Mouse (Mus musculus): ENCODE measurements around the gene Insl3. TPM values are rescaled to one million over a fixed set of nuclear protein-coding genes. Genes with fewer than 3 reads are reported as not detected.

Insl3 gene
- 1 to 10 TPM; 5.0 to 7.0 TPM for total RNA-seq (2021)
- long read RNA-seq, experiment 1, result 0 reads
- long read RNA-seq, experiment 2, result 0 reads

DNA sequence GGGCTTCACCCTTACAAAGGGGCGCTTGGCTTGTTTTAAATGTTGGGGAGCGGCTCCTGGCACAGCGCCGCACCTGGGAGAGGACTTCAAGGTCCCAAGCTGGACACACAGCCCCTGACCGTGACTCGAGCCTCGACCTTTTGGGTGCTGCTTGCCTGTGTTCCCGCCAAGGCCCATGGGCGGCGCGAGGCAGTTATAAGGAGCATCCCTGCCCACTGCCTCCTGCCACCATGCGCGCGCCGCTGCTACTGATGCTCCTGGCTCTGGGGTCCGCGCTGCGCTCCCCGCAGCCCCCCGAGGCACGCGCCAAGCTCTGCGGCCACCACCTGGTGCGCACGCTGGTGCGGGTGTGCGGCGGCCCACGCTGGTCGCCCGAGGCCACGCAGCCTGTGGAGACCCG, at the start of gene Insl3:
Gene Insl3, plus strand, starts transcription at position 187 of the 400 bp plus-strand sequence.
- no peak for DNase-seq
- intact Hi-C loops (cut with DNase I), result no loop called here

DNA sequence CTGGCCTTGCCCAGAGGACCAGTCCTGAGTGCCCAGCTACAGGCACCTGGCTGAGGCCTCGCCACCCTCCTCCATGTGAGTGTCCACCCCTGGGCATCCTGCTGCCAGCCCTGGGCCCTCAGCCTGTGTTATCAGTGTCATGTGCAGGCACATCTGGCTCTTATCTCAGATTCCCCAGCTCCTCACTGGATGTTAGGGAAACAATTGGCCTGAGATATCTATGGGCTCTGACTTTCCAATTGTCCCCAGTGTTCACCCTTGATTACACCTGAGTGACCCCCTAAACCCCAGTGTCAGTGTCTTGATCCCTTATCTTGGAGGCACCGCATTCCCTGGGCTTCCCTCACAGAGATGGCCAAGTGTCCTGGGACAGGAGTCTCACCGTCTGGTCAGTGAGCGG, 49.7 kb upstream of the Insl3 start:
- intact Hi-C loops (cut with DNase I), result no loop called here
- no peak for DNase-seq

DNA sequence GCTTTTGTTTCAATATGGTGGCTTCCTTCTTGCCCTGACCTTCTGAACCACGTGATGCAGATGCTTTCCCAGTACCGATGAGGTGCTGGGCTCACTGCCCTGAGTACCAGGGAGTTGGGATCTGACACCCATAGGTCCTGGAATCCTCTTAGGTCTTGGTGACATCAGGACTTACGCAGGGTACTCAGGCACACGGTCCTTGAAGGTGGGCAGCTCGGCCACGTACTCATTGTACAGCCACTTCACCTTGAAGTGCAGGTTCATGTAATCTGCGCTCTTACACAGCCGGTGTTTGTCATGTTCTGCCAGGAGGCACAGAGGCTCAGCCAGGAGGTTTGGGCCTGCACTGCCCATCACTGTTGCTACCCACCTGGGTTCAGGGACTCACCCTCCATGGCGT, 43.5 kb upstream of the Insl3 start:
- DNase-seq, result no peak
- intact Hi-C loops (cut with DNase I), result no loop called here

DNA sequence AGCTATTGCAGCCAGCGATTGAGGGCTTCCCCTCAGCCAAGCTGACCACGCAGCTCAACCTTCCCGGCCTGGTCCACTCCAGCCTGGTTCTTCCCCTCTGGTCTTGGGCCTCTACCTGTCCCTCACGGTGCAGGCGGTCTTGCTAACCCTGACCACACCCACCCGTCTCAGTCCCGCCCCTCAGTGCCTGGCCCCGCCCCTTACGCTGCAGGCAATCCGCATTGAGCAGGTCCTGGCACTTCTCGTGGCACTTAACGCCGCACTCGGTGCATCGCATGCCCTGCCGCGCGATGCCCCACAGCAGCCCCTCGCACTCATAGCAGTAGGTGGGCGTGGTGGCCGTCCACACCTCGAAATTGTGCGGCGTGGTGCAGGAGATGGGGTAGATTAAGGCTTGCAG, 34.4 kb upstream of the Insl3 start:
- no peak for DNase-seq
- intact Hi-C loops (cut with DNase I), result no loop called here

DNA sequence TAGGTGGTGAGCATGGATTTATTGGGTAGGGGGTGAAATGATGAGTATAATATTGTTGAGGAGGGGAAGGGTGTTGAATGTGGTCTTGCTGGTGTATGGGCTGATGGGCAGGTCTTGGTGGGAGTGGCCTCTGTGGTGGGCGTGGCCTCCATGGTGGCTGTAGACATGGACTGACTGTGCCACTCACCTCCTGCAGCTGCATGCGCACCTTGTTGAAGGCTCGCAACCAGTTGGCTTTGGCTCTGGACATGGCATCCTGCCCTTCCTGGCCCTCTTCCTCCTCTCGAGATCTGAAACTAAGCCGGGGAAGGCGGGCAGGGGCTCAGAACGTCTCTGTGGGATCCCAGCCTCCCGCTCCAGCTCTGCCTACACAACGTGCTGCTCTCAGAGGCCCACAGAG, 31.2 kb upstream of the Insl3 start:
- DNase-seq, result no peak
- intact Hi-C loops (cut with DNase I), result no loop called here

DNA sequence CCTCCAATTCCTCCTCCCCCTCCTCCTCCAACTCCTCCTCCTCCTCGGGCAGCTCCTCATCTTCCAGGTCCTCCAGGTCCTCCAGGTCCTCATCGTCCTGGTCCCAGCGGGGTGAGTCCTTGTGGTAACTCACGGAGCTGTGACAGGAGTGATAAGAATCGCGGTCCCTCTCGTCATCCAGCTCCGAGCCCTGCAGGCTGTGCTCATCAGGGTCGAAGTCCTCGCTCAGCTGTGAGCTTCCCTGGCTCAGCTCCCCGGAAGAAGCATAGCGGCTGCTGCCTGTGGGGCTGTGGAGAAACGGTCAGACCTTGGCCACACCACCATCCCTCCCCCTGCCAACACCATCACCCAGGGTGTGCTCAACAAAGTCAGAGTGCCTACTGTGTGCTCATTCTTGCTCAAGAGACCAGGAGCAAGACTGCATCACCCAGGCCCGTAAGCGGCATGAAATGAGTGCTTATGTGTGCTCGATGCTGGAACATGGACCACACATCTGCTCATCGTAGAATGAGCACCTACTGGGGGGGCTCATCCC, 30.4 kb upstream of the Insl3 start:
- intact Hi-C loops (cut with DNase I), result no loop called here

DNA sequence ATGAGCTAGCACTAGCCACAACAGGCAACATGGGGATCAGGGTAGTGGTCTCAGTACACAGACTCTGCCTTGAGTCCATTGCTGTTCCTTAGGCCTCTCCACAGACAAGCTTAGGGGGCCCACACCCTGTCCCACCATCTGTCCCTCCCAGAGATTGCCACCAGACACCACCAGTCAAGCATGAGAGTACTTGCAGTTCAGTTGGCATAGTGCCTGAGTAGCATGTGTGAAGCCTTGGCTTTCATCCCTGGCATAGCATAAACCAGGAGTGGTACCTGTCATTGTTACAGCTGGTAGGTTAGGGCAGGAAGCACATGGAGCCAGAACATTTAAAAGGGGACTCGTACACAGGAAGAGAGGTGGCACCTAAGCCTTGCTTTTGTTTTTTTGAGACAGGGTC, 29.3 kb upstream of the Insl3 start:
- intact Hi-C loops (cut with DNase I), result loop anchor here (1.0 to 5.0 kb wide), 4 partner anchors 47 to 217 kb away; partner anchors contain the start of genes Colgalt1 and Fam129c
- no peak for DNase-seq

More for the DNA sequence above, 30.4 kb upstream of the Insl3 start:
- DNase-seq, result no peak

DNA sequence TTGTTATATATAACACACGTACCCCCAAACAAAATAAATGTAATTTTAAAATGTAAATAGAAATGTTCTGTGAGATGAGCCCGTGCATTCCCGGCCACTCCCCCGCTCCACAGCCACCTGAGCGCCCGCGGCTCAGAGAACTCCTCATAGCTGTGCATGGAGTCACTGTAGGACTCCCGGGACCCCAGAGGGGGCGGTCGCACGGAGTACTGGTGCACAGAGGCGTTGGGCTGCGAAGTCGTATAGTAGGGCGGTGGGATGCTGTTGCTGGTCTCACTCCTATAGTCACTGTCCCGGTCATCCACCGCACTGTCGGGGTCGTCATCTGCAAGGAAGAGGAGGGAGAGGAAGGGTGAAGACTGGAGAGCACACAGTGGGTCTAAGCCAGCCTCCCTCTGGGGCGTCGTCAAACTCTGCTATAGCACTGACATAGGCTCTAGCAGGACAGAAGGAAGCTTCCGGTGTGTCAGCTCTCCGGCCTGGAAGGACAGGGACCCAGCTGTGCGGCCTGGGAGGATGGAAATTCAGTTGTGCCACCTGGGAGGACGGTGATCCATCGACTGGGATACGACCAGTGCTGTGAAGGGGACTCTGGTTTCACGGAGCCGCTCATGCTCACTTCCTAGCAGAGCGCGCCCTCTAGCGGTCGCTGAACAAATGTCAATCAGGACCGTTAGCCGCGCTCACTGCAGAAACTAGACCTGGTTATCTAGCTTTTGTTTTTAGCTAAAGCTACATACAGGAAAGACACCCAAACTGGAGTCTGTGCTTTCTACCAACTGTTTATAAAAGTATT, 28.5 kb upstream of the Insl3 start:
- intact Hi-C loops (cut with DNase I), result loop anchor here (1.0 to 5.0 kb wide), 4 partner anchors 48 to 218 kb away; partner anchors contain the start of genes Colgalt1 and Fam129c
- peak; percentile 89 to 93 for DNase-seq

DNA sequence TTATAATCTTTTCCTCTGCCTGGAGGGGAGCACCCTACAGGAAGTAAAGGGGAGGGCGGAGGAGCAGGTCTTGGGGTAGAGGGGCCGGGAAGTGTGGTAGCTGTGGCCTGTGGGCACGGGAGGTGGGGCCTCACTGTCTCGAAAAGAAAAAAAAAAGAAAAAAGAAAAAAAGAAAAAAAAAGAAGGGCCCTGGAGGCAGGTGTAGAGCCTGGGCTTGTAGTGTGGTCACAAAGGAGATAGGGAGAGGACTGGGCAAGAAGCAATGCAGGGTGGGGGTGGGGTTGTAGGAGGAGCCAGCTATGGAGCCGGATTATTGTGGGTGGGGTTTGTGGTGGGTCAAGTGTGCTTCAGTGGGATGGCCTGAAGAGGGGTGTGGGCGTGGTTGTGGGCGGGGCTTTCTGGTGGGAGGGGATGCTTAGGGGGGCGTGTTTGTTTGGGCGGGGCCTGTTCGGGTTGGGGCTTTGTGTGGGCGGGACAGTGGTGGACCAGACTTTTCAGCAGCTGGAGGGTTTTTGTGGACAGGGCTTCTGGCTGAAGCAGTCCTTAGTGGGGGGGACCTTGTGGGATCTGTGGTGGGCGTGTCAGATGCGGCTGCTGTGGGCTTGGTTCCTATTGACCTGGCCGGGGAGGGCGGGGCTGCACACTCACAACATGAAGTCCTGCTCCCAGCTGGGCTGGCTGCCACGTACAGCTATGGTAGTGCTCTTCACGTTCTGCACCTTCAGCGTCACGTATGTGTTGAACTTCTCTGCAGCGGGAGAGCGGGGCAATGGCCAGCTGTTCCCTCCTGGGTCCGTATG, 23.5 kb upstream of the Insl3 start:
- peak; percentile 35 to 67 for DNase-seq

DNA sequence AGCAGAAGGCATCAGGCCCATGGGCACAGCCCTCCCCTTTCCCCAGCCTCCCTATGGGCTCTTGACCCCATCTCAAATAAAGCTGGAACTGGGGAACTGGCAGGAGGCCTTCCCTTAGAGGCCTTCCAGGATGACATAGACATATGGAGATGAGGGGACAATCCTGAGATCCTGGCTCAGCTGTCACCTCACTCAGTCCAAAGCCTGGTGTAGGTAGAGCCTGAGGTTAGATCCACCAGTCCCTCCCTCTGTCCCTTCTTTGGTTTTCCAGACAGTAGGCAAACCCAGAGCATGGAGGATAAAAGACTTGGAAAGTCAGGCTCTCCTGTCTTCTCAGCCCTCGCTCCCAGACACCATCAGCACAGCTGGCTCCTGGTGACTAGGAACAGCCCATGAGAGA, 22.2 kb upstream of the Insl3 start:
- intact Hi-C loops (cut with DNase I), result no loop called here
- no peak for DNase-seq

More for the DNA sequence above, 23.5 kb upstream of the Insl3 start:
- intact Hi-C loops (cut with DNase I), result no loop called here

DNA sequence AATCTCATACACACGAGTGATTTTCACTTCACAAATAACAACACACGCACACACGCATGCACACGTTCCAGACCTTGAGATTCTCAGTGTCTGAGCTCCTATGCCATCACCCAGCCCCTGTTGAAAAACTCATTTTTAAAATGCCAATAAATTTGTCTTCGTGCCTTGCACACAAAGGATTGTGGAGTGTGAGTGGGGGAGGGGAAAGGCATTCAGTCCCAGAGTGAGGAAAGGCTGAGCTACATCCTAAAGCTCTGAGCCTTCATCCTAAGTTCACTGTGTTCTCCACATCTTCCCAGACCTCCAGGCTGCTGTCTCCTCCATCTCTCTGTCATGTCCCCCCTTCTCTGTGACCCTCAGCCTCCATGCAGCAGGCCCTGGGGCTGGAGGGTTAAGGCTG, 21.8 kb upstream of the Insl3 start:
- intact Hi-C loops (cut with DNase I), result no loop called here
- no peak for DNase-seq

DNA sequence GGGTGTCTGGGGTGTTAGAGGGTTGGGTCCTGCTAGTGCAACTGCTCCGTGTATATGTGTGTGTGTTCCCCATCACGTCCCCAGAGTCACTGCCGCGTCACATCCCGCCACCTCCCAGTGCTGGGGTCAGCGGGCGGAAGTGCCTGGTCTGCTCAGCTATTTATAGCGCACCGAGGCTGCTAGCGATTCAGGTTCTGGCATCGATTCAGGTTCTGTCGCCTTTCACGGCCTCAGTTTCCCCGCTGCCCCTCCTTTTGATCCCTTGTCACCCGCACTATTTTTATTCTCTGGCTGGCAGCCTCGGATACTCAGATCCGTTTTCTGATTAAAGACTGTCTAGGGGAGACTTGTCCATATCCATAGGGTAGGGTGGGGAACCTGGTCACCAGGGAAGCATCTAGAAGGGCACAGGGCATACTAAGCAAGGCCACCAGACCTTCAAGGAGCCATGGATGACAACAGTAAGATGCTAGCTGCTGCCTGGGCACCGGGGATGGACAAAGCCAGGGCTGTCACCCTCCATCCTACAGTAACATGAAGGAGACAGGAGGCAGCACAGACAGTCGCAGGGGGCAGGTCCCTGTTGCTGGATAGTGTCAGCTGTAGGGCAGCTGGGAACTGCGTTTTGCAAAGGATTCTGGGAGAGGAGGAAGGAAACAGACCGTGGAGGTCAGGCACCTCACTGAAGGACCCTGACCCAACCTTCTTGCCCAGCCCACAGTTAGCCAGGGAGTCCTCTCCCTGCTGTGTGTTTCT, 20.6 kb upstream of the Insl3 start:
- intact Hi-C loops (cut with DNase I), result no loop called here
- DNase-seq, result peak; percentile 65 to 71

DNA sequence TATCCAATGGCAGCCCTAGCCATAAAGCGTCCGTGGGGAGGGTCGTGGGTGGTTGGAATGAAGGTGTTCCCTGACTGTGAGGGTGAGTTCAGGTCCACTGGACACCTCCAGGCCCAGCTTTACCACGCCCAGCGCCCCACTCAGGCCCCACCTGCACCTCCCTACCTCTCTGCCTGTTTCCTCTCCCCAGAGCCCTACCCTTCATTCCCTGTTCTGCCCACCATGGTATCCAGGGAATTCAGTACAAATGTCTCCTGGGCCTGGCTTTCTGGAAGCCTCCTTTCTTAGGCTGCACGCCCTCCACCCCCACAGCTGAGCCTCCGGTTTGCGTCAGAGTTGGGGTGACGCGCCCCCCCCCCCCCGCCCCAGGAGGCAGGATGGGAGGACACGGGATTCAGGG, 18.8 kb upstream of the Insl3 start:
- no peak for DNase-seq
- intact Hi-C loops (cut with DNase I), result no loop called here

DNA sequence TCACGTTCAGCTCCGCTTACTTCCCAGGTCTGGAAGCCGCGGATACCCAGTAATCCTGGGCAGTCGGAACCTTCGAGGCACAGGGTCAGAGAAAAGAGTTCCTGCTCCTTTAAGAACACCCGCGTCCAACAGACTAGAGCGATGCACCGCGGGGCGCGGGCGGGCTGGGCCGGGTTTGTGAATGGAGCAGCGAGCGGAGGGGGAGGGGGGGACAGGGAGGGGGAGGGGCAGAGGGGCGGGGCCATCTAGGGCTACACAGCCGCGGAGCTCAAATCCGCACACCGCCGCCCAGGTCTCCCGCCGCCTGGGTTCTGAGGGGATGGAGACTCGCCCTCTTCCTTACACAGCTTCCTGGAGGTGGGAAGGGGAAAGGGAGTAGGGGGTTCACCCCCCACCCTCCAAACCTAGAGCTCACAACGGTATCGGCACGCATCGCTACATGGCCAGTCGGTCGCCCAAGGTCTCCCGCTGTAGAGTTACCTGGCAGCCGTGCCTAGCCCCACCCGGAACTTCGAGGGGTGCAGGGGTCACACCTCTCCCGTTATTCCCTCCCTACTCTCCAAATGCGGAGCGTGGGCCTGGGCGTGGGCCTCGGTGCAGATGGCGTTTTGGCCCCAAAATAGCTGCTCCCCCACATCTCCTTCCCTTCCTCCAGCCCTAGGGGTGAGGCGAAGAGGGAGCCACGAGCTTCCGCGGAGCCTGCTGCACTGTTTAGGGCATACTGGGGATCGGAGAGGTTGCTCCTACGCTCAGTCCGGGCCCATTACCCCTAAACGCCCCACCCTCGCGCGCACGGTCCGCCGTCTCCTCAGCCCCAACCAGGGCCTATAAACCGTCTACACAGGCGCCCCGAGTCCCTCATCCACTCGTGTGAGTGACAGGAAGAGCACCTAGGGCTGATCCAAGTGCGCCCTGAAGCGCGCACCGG, 18.1 kb upstream of the Insl3 start:
- intact Hi-C loops (cut with DNase I), result no loop called here
- DNase-seq, result peak in 1 of 2 experiments; percentile 35

DNA sequence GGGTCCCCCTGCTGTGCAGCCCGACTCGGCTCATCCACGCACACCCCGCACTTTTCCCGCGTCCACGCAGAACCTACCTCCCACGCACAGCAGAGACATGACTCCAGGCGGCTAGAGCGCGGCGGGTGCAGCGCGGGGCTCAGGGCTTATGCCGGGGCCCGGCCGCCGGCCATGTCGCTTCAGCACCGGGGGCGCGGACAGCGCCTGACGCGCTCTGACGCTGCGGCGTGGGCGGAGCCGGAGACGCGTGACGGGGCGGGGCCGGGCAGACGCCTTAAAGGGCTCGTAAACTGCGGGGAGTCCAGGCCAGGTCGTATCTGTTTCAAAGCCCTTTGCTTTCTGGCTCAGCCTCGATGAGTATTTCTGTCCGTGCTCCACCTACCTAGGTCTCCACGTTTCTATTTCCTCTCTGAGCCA, 17.5 kb upstream of the Insl3 start, which contains the start of gene Unc13a:
Gene Unc13a, minus strand, starts transcription at position 209 of the 417 bp plus-strand sequence.
- peak; percentile 94 to 98 for DNase-seq
- intact Hi-C loops (cut with DNase I), result no loop called here

DNA sequence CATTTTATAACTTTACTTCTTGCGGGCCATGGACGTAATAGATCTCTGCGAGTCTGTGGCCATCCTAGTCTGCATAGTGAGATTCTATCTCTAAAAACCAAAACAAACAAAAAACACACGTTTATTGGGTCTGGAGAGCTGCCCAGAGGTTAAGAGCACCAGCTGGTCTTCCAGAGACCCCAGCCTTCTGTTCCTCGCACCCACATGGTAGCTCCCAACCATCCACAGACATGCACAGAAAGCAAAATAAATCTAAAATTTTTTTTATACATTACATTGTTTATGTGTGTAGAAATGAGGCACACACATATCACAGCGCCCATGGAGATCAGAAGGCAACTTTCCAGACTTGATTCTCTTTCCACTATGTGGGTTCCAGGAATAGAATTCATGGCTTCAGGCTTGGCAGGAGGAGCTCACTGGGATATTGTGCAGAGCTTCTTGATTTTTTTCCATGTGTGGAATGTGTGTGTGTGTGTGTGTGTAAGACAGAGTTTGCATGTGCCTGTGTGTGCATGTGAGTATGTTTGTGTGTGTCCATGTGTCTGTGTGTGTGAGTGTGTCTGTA, 16.8 kb upstream of the Insl3 start:
- intact Hi-C loops (cut with DNase I), result no loop called here
- no peak for DNase-seq

DNA sequence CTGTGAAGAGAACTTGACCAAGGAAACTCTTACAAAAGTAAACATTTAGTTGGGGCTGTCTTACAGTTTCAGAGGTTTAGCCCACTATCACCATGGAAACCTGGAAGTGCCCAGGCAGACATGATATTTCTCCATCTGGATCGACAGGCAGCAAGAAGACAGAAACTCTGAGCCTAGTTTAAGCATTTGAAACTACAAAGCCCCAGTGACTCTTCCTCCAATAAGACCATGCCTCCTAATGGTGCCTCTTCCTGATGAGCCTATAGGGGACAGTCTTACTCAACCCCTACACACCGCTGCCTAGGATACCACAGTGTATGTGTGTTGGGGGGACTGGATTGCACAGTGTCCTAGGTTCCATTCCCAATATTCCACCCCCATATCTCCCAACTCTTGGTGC, 14.9 kb upstream of the Insl3 start:
- no peak for DNase-seq
- intact Hi-C loops (cut with DNase I), result no loop called here

DNA sequence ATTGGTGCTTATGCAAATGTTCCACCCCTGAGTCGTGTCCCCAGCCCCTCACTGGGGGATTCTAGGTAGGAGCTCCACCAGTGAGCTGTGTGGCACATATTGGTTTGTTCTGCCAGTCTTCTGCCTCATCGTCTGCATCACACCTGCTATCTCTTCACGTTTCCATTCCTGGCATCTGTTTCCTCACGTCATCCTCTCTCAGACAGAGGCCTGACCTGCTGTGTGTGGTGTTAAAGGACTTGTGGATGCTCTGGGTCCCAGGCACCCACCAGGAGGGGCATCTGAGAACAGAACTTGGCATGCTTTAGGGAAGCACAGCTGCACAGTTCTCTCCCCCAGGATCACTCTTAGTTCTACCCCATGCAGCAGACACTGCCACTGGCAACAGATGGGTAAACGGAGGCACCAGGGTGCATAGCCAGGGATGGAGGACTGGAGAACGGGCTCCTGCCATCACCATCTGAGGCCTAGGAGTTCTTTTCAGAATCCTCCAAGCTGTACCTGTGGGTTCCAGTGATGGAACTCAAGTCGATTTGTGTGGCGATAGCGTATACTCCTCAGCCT, 13.5 kb upstream of the Insl3 start:
- intact Hi-C loops (cut with DNase I), result no loop called here
- no peak for DNase-seq
